Mouse (Mus musculus) neural tube, embryonic 14.5 days (tissue): ENCODE results near the gene Nadk2. TPM values are rescaled to one million over a fixed set of nuclear protein-coding genes. Genes with fewer than 3 reads are reported as not detected.

Source experiments
- ATAC-seq: fragments of 200-750 bp; cut with Nextera tagmentation; 2 replicates; pipeline ENCODE4 v1.8.0; 2017; ENCODE audit warnings: low read depth, mild to moderate bottlenecking, moderate TSS enrichment, moderate library complexity
- H3K27ac ChIP-seq: fragments of 300-500 bp; sonication (generic); 2 replicates; pipeline ENCODE4 v1.5.1; 2014; ENCODE audit warnings: low read depth, mild to moderate bottlenecking, control low read depth, low read length, moderate library complexity, mixed read lengths
- H3K27me3 ChIP-seq: fragments of 300-500 bp; sonication (generic); 2 replicates; pipeline ENCODE4 v1.6.1; 2014; ENCODE audit warnings: low read length; ENCODE audit not compliant: control insufficient read depth, insufficient read depth
- H3K36me3 ChIP-seq: fragments of 300-500 bp; sonication (generic); 2 replicates; pipeline ENCODE4 v1.6.1; 2014; ENCODE audit warnings: low read length, mixed read lengths; ENCODE audit not compliant: control insufficient read depth, insufficient read depth
- H3K4me1 ChIP-seq: fragments of 300-500 bp; sonication (generic); 2 replicates; pipeline ENCODE4 v1.6.1; 2014; ENCODE audit warnings: low read length; ENCODE audit not compliant: control insufficient read depth, insufficient read depth
- H3K4me2 ChIP-seq: fragments of 300-500 bp; sonication (generic); 2 replicates; pipeline ENCODE4 v1.6.1; 2014; ENCODE audit warnings: mild to moderate bottlenecking, low read depth, low read length, control low read depth
- H3K4me3 ChIP-seq: fragments of 300-500 bp; sonication (generic); 2 replicates; pipeline ENCODE4 v1.5.1; 2014; ENCODE audit warnings: low read depth, low read length, control low read depth, mixed read lengths
- H3K9ac ChIP-seq: fragments of 300-500 bp; sonication (generic); replicated peaks from 2 replicates; pipeline ENCODE4 v1.6.1; 2014; ENCODE audit warnings: low read depth, mild to moderate bottlenecking, control low read depth, low read length, mixed read lengths
- H3K9me3 ChIP-seq: fragments of 300-500 bp; sonication (generic); 2 replicates; pipeline ENCODE4 v1.6.1; 2016; ENCODE audit warnings: low read length; ENCODE audit not compliant: control insufficient read depth
- WGBS: fragments of 180-500 bp; shearing (Covaris S2); extraction: QIAGEN DNeasy Blood & Tissue Kit; methylation state at CpG from one replicate; pipeline ENCODE4 v1.1.7; 2014; 5-methylcytosine and 5-hydroxymethylcytosine counted together
- polyA plus RNA-seq: library from polyadenylated mRNA; unstranded; fragments of >200 nt; fragmentation: Nextera tagmentation; extraction: Ambion mirVana; gene quantifications from 2 replicates; pipeline ENCODE4 v1.2.1, GENCODE M21; 2014

Nadk2 gene
- 37.6 and 37.7 TPM in 2 replicates for polyA plus RNA-seq

GRCm38 (mm10) chr15:9070912-9071555 lies at the start of gene Nadk2:
TSS of gene Nadk2 (plus strand) at chr15:9071260.
- Histone ChIP-seq H3K9ac (peak within 1 kb of the TSS; percentile 89), H3K27me3 (no peaks in the 10 kb centered on the region), H3K27ac (peak within 1 kb of the TSS; percentile 86), H3K4me1 (peaks cover 12% of the 10 kb centered on the region; the same call in 1 of the 2 replicates), H3K9me3 (no peaks in the 10 kb centered on the region), H3K36me3 (no peaks in the 10 kb centered on the region), H3K4me3 (peak within 1 kb of the TSS; percentile 93), H3K4me2 (peak within 1 kb of the TSS; percentile 67)
- under 1% methylated on average over 52 of the region's 54 CpGs for WGBS
- peak; percentile 99 for ATAC-seq

DNA sequence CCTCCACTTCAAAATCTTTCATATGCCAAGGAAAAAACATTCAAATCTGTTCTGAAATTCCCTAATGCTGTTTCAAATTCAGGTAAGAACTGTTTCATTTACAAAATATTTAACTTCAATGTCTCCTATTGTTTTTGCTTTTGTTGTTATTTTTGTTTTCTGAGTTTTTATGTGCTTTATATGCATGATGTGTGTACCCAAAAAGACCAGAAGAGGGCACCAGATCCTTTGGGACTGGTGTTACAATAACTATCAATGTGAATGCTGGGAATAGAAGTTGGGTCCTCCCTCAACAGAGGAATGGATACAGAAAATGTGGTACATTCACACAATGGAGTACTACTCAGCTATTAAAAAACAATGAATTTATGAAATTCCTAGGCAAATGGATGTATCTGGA lies 15.4 kb upstream of the Nadk2 start:
- no peaks in the 10 kb centered on the region for H3K27me3 ChIP-seq
- ATAC-seq = no peak
- H3K4me1 ChIP-seq = no peaks in the 10 kb centered on the region
- H3K4me2 ChIP-seq = no peak overlapping the region
- H3K9me3 ChIP-seq = no peaks in the 10 kb centered on the region
- no peak overlapping the region for H3K27ac ChIP-seq
- H3K9ac ChIP-seq = no peak overlapping the region
- H3K36me3 ChIP-seq = no peaks in the 10 kb centered on the region
- H3K4me3 ChIP-seq = no peak overlapping the region

DNA sequence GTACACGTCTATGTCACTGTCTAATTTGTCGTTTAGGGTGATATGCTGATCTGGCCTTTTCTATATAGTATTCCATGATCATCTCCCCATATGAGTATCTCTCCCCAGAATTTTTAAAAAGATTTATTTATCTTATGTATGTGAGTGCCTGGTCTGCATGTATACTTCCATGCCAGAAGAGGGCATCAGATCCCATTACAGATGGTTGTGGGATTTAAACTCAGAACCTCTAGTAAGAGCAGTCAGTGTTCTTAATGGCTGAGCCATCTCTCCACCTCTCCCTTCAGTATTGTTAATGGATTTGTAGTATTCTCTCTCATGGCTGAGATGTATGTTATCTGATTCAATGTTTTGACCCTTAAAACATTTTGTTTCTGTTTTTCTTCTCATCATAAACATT lies 11.2 kb upstream of the Nadk2 start:
- WGBS = 87% methylated on average over 2 of the region's 2 CpGs
- H3K27ac ChIP-seq = no peak overlapping the region
- H3K4me2 ChIP-seq = no peak overlapping the region
- no peaks in the 10 kb centered on the region for H3K9me3 ChIP-seq
- no peak overlapping the region for H3K4me3 ChIP-seq
- ATAC-seq = no peak
- H3K36me3 ChIP-seq = no peaks in the 10 kb centered on the region
- H3K9ac ChIP-seq = no peak overlapping the region
- no peaks in the 10 kb centered on the region for H3K4me1 ChIP-seq
- H3K27me3 ChIP-seq = no peaks in the 10 kb centered on the region

DNA sequence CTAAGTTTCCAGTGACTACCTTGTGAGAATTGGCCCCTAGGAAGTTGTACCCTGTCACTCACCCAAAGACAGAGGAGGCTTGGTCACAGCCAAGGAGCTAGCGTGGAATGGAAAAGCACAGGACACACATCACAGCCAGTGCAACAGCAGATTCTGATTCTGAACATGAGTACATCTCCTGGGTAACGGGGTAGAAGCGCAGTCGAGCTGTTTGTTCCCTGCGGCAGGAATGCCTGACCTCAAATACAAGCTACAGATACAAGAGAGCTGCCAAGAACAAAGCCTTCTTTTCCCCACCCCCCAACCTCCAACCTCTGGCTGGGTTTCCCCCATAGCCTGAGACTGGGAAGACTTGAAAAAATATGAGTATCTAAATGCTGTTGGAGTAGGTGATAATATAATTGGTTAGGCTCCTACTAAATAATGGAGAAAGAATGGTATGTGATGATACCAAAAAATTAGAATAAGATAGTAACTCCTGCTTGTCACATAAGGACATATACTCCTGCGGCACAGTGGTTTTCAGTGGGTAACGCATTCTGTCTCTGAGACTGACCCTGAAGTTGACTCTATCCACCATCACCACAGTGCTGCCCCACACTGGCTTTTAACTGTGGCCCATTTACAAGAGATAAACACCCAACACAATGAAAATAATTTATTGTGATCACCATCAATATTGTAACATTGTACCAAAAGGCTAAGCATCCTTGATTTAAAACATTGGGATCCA lies 9.7 kb upstream of the Nadk2 start:
- Histone ChIP-seq H3K4me2 (no peak overlapping the region), H3K27ac (no peak overlapping the region), H3K4me3 (no peak overlapping the region), H3K27me3 (no peaks in the 10 kb centered on the region), H3K9me3 (no peaks in the 10 kb centered on the region), H3K36me3 (no peaks in the 10 kb centered on the region), H3K4me1 (no peaks in the 10 kb centered on the region), H3K9ac (no peak overlapping the region)
- WGBS = 45% methylated on average over 7 of the region's 7 CpGs
- peak; percentile 84; the same call in 1 of the 2 replicates for ATAC-seq

GRCm38 (mm10) chr15:9068881-9069280 lies 2.2 kb upstream of the Nadk2 start:
- ATAC-seq = no peak
- 91% methylated on average over 4 of the region's 4 CpGs for WGBS
- no peaks in the 10 kb centered on the region for H3K36me3 ChIP-seq

GRCm38 (mm10) chr15:9070353-9070752 lies 707 bp upstream of the Nadk2 start:
- peak overlapping the region; percentile 67 for H3K4me2 ChIP-seq
- 0% methylated on average over 3 of the region's 3 CpGs for WGBS
- H3K4me3 ChIP-seq = peak overlapping the region; percentile 93
- peaks cover 12% of the 10 kb centered on the region; the same call in 1 of the 2 replicates for H3K4me1 ChIP-seq
- no peaks in the 10 kb centered on the region for H3K9me3 ChIP-seq
- peak; percentile 9 for ATAC-seq
- H3K9ac ChIP-seq = peak overlapping the region; percentile 89
- H3K27ac ChIP-seq = peak overlapping the region; percentile 44; the same call in 1 of the 2 replicates
- no peaks in the 10 kb centered on the region for H3K27me3 ChIP-seq
- H3K36me3 ChIP-seq = no peaks in the 10 kb centered on the region

More at GRCm38 (mm10) chr15:9068881-9069280, 2.2 kb upstream of the Nadk2 start:
- Histone ChIP-seq H3K27ac (no peak overlapping the region), H3K4me1 (peaks cover 9% of the 10 kb centered on the region; the same call in 1 of the 2 replicates), H3K9me3 (no peaks in the 10 kb centered on the region), H3K27me3 (no peaks in the 10 kb centered on the region), H3K9ac (no peak overlapping the region), H3K4me2 (no peak overlapping the region), H3K4me3 (no peak overlapping the region)

DNA sequence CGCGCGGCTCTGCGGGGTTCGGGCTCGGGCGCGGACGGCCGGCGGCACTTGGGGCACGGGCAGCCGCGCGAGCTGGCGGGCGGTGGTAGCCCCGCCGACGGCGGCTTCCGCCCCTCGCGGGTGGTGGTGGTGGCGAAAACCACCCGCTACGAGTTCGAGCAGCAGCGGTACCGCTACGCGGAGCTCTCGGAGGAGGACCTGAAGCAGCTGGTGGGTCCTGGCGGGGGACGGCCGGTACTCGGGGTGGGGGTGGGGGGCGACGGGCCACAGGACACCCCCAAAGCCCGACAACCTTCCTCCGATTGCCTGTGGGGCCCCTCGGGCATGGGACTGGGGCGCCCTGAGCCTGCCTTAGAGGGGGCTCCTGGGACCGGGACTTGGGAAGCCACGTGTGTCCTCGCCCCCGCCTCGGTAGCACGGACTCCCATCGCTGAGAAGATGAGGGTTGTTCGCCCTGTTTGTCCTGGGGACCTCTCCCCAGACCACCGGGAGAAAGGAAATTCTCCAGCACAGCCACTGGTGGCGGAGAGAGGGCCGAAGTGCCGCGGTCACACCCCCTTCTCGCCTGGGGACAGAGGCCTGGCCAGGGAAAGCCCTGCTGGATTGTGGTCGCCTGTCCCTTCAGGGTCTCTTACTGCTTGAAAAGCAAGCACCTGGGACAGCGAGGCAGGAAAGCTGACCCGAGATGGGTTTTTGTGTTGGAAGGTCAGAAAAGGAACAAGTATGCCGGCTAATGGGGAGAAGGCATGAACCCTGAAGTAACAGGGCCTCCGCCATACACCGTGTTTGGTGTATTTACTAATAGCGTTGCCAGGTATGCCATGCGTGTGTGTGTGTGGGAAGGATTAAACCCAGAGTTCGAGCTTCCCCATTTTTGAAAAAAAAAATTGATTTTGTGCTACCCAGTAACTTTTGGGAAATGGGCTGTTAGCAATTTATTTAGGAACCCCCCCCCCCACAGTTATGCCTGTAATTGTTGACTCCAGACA lies 790 bp downstream of the Nadk2 start:
- ATAC-seq = peak; percentile 74
- no peaks in the 10 kb centered on the region for H3K36me3 ChIP-seq
- H3K4me2 ChIP-seq = peak overlapping the region; percentile 67
- peaks cover 12% of the 10 kb centered on the region; the same call in 1 of the 2 replicates for H3K4me1 ChIP-seq
- WGBS = under 1% methylated on average over 47 of the region's 66 CpGs
- no peaks in the 10 kb centered on the region for H3K27me3 ChIP-seq
- H3K9ac ChIP-seq = peak overlapping the region; percentile 89
- no peaks in the 10 kb centered on the region for H3K9me3 ChIP-seq
- peak overlapping the region; percentile 86 for H3K27ac ChIP-seq
- peak overlapping the region; percentile 93 for H3K4me3 ChIP-seq

DNA sequence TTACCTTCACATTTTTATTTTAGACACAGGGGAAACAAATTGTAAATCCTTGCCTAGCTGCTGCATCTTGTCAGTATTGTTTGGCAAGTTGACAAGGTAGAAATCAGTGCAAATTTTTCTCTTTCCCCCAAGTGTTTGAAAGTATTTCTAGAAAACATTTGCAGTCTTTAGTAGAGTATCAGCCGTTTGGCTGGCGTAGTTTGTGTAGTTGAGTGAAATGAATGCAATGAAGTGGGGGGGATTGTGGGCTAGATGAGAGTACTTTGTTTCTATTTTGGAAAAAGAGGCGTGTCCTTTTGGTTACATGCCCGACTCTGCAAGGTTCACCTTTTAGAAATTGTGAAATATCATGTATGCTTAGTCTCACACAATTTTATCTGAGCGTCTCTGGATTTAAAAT lies 1.6 kb downstream of the Nadk2 start:
- Histone ChIP-seq H3K27ac (no peak overlapping the region), H3K36me3 (no peaks in the 10 kb centered on the region), H3K27me3 (no peaks in the 10 kb centered on the region), H3K9ac (peak overlapping the region; percentile 89; the same call in 1 of the 2 replicates), H3K4me1 (peaks cover 12% of the 10 kb centered on the region; the same call in 1 of the 2 replicates), H3K4me2 (peak overlapping the region; percentile 67), H3K4me3 (peak overlapping the region; percentile 93), H3K9me3 (no peaks in the 10 kb centered on the region)
- WGBS = 40% methylated on average over 5 of the region's 5 CpGs
- no peak for ATAC-seq
